Mouse (Mus musculus): Measurements from ENCODE around the gene Muc16. TPM values are rescaled to one million over a fixed set of nuclear protein-coding genes. Genes with fewer than 3 reads are reported as not detected.

Gene Muc16
- not detected in 2 replicates for polyA plus RNA-seq (2016; fragmentation: Nextera tagmentation; extraction: Ambion mirVana)

GRCm38 (mm10) chr9:18674480-18675154 lies at the start of gene Muc16:
Gene Muc16 (minus strand): TSS chr9:18674530.
- H3K9me3 ChIP-seq, result no peaks in the 10 kb centered on the region
- no peak within 1 kb of the TSS for H3K4me3 ChIP-seq
- no peaks in the 10 kb centered on the region for H3K36me3 ChIP-seq (replicated peaks)
- H3K27me3 ChIP-seq (ENCODE audit: poor library complexity, severe bottlenecking), result no peaks in the 10 kb centered on the region
- 86% methylated on average over 4 of the region's 4 CpGs for WGBS
- no peaks in the 10 kb centered on the region for H3K4me1 ChIP-seq
- DNase-seq (ENCODE audit: extremely low spot score, low spot score), result no peak
- no peak within 1 kb of the TSS for H3K27ac ChIP-seq

- DNase-seq (ENCODE audit: extremely low spot score, low spot score), result no peak
- Histone ChIP-seq H3K4me3 (no peak overlapping the region), H3K36me3 (replicated peaks) (no peaks in the 10 kb centered on the region), H3K27ac (no peak overlapping the region), H3K27me3 (ENCODE audit: poor library complexity, severe bottlenecking) (no peaks in the 10 kb centered on the region), H3K4me1 (peaks cover 15% of the 10 kb centered on the region), H3K9me3 (no peaks in the 10 kb centered on the region)
- WGBS, result 42% methylated on average over 4 of the region's 4 CpGs
These were observed 48.4 kb upstream of the Muc16 start for GRCm38 (mm10) chr9:18722712-18723099.

GRCm38 (mm10) chr9:18721931-18722711 lies 47.8 kb upstream of the Muc16 start:
- Histone ChIP-seq H3K27me3 (ENCODE audit: poor library complexity, severe bottlenecking) (no peaks in the 10 kb centered on the region), H3K27ac (0 out of 2 replicates have a peak overlapping the region, but pooled peaks have one; percentile 40), H3K4me3 (no peak overlapping the region), H3K9me3 (no peaks in the 10 kb centered on the region), H3K4me1 (peaks cover 15% of the 10 kb centered on the region), H3K36me3 (replicated peaks) (no peaks in the 10 kb centered on the region)
- DNase-seq (ENCODE audit: extremely low spot score, low spot score), result peak; percentile 15
- 23% methylated on average over 6 of the region's 6 CpGs for WGBS

GRCm38 (mm10) chr9:18721011-18721410 lies 46.7 kb upstream of the Muc16 start:
- peak overlapping the region; percentile 15; the same call in 1 of the 2 replicates for H3K27ac ChIP-seq
- 24% methylated on average over 2 of the region's 2 CpGs for WGBS
- no peaks in the 10 kb centered on the region for H3K9me3 ChIP-seq
- no peak overlapping the region for H3K4me3 ChIP-seq
- H3K36me3 ChIP-seq (replicated peaks), result no peaks in the 10 kb centered on the region
- no peaks in the 10 kb centered on the region for H3K27me3 ChIP-seq (ENCODE audit: poor library complexity, severe bottlenecking)
- H3K4me1 ChIP-seq, result peaks cover 15% of the 10 kb centered on the region
- DNase-seq (ENCODE audit: extremely low spot score, low spot score), result no peak

GRCm38 (mm10) chr9:18705628-18706027 lies 31.3 kb upstream of the Muc16 start:
- Histone ChIP-seq H3K27ac (no peak overlapping the region), H3K27me3 (ENCODE audit: poor library complexity, severe bottlenecking) (no peaks in the 10 kb centered on the region), H3K4me3 (no peak overlapping the region), H3K36me3 (replicated peaks) (no peaks in the 10 kb centered on the region), H3K9me3 (no peaks in the 10 kb centered on the region), H3K4me1 (no peaks in the 10 kb centered on the region)
- DNase-seq (ENCODE audit: extremely low spot score, low spot score), result no peak

- H3K36me3 ChIP-seq (replicated peaks), result no peaks in the 10 kb centered on the region
- H3K4me3 ChIP-seq, result no peak overlapping the region
- no peak for DNase-seq (ENCODE audit: extremely low spot score, low spot score)
- H3K9me3 ChIP-seq, result no peaks in the 10 kb centered on the region
- no peaks in the 10 kb centered on the region for H3K4me1 ChIP-seq
- 40% methylated on average over 2 of the region's 2 CpGs for WGBS
- no peak overlapping the region for H3K27ac ChIP-seq
- no peaks in the 10 kb centered on the region for H3K27me3 ChIP-seq (ENCODE audit: poor library complexity, severe bottlenecking)
These were observed 76.0 kb downstream of the Muc16 start for GRCm38 (mm10) chr9:18598366-18598765.

- no peak for DNase-seq (ENCODE audit: extremely low spot score, low spot score)
These were observed 166.2 kb downstream of the Muc16 start for GRCm38 (mm10) chr9:18508098-18508497.

GRCm38 (mm10) chr9:18478168-18478567 lies 196.2 kb downstream of the Muc16 start, which contains the start of the genes Zfp558 and Mbd3l1:
Gene Zfp558 (minus strand): TSS chr9:18478268.
Gene Mbd3l1 (plus strand): TSS chr9:18478359.
- Histone ChIP-seq H3K4me3 (no peak within 1 kb of the TSS), H3K27me3 (ENCODE audit: poor library complexity, severe bottlenecking) (no peaks in the 10 kb centered on the region), H3K27ac (no peak within 1 kb of the TSS), H3K9me3 (no peaks in the 10 kb centered on the region), H3K36me3 (replicated peaks) (no peaks in the 10 kb centered on the region), H3K4me1 (0 out of 2 replicates have a peak, but pooled peaks cover 6% of the 10 kb centered on the region)
- DNase-seq (ENCODE audit: extremely low spot score, low spot score), result no peak
- WGBS, result 78% methylated on average over 3 of the region's 3 CpGs

More at GRCm38 (mm10) chr9:18508098-18508497, 166.2 kb downstream of the Muc16 start:
- H3K4me3 ChIP-seq, result no peak overlapping the region
- no peak overlapping the region for H3K27ac ChIP-seq
- no peaks in the 10 kb centered on the region for H3K27me3 ChIP-seq (ENCODE audit: poor library complexity, severe bottlenecking)
- H3K36me3 ChIP-seq (replicated peaks), result no peaks in the 10 kb centered on the region
- 59% methylated on average over 2 of the region's 2 CpGs for WGBS
- H3K9me3 ChIP-seq, result no peaks in the 10 kb centered on the region
- no peaks in the 10 kb centered on the region for H3K4me1 ChIP-seq

- H3K9me3 ChIP-seq, result no peaks in the 10 kb centered on the region
- peak; percentile 87 for DNase-seq (ENCODE audit: extremely low spot score, low spot score)
- no peaks in the 10 kb centered on the region for H3K27me3 ChIP-seq (ENCODE audit: poor library complexity, severe bottlenecking)
- peak overlapping the region; percentile 86 for H3K27ac ChIP-seq
- peak overlapping the region; percentile 57 for H3K4me3 ChIP-seq
- H3K4me1 ChIP-seq, result peaks cover 12% of the 10 kb centered on the region
- H3K36me3 ChIP-seq (replicated peaks), result no peaks in the 10 kb centered on the region; the same call in 1 of the 2 replicates
- 6% methylated on average over 39 of the region's 39 CpGs for WGBS
These were observed 200.8 kb downstream of the Muc16 start for GRCm38 (mm10) chr9:18473324-18474128.

GRCm38 (mm10) chr9:18468005-18468404 lies 206.3 kb downstream of the Muc16 start:
- WGBS, result 91% methylated on average over 3 of the region's 3 CpGs
- peaks cover 31% of the 10 kb centered on the region for H3K36me3 ChIP-seq (replicated peaks)
- DNase-seq (ENCODE audit: extremely low spot score, low spot score), result no peak
- no peak overlapping the region for H3K4me3 ChIP-seq
- H3K4me1 ChIP-seq, result peaks cover 12% of the 10 kb centered on the region
- no peak overlapping the region for H3K27ac ChIP-seq
- H3K27me3 ChIP-seq (ENCODE audit: poor library complexity, severe bottlenecking), result no peaks in the 10 kb centered on the region
- H3K9me3 ChIP-seq, result peaks cover 15% of the 10 kb centered on the region; the same call in 1 of the 2 replicates

- H3K36me3 ChIP-seq (replicated peaks), result peaks cover 35% of the 10 kb centered on the region
- DNase-seq (ENCODE audit: extremely low spot score, low spot score), result no peak
- H3K27me3 ChIP-seq (ENCODE audit: poor library complexity, severe bottlenecking), result no peaks in the 10 kb centered on the region
- WGBS, result 53% methylated on average over 3 of the region's 3 CpGs
- peaks cover 7% of the 10 kb centered on the region; the same call in 1 of the 2 replicates for H3K4me1 ChIP-seq
- H3K27ac ChIP-seq, result no peak overlapping the region
- no peak overlapping the region for H3K4me3 ChIP-seq
- peaks cover 18% of the 10 kb centered on the region; the same call in 1 of the 2 replicates for H3K9me3 ChIP-seq
These were observed 207.0 kb downstream of the Muc16 start for GRCm38 (mm10) chr9:18467350-18467749.

GRCm38 (mm10) chr9:18456520-18456919 lies 217.8 kb downstream of the Muc16 start:
- H3K9me3 ChIP-seq, result peaks cover 11% of the 10 kb centered on the region; the same call in 1 of the 2 replicates
- H3K27me3 ChIP-seq (ENCODE audit: poor library complexity, severe bottlenecking), result no peaks in the 10 kb centered on the region
- peaks cover 49% of the 10 kb centered on the region for H3K36me3 ChIP-seq (replicated peaks)
- H3K27ac ChIP-seq, result no peak overlapping the region
- DNase-seq (ENCODE audit: extremely low spot score, low spot score), result no peak
- H3K4me3 ChIP-seq, result no peak overlapping the region
- no peaks in the 10 kb centered on the region for H3K4me1 ChIP-seq
- 92% methylated on average over 4 of the region's 4 CpGs for WGBS
